23 mouse cellular contexts compared by ENCODE assay signal in the genomic region with DNA sequence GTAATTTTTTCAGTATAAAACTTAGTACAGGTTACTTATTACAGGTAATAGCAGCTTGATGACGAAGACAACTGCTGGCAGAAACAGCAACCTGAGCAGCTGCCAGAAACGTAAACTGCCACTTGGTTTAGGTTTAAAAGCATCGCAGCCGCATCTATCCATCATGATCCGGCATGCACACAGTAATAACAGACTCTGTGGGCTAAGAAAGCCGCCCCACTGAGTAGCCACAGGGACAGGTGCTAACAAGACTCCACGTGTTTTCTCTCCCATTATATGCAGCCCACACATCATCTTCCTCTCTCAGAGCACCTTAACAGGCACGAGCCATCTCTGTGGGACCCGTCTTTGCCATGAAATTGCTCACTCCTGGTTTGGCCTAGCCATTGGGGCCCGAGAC.
DNase-seq lines count a peak whose midpoint lies in the region; ATAC-seq lines count a peak whose summit lies in the region.
"Had no signal": no experiment of that assay in that cellular context is flagged by ENCODE, and none has a peak within 500 bp of the region (broad histone marks: within the 10 kb centered on the region; RNA-seq: fewer than 3 reads in every experiment).

No protein-coding gene starts in this region.

- no peaks in the 10 kb centered on the region; the same call in 1 of the 2 replicates for H3K9me3 ChIP-seq in embryonic facial prominence, embryonic 13.5 days
- no peaks in the 10 kb centered on the region for H3K9me3 ChIP-seq in embryonic facial prominence, embryonic 10.5 days
- H3K9me3 ChIP-seq: intestine, embryonic 15.5 days; kidney, embryonic 15.5 days; lung, embryonic 15.5 days had no signal

- no peaks in the 10 kb centered on the region for H3K27me3 ChIP-seq in embryonic facial prominence, embryonic 13.5 days
- H3K27me3 ChIP-seq in embryonic facial prominence, embryonic 10.5 days (replicated peaks; ENCODE audit: low read depth, poor library complexity, severe bottlenecking) = no peaks in the 10 kb centered on the region
- H3K27me3 ChIP-seq: CH12.LX; intestine, embryonic 15.5 days; kidney, embryonic 15.5 days; lung, embryonic 15.5 days had no signal

- H3K4me2 ChIP-seq in embryonic facial prominence, embryonic 13.5 days = no peak overlapping the region
- H3K4me2 ChIP-seq: intestine, embryonic 15.5 days; kidney, embryonic 15.5 days; liver, embryonic 11.5 days; lung, embryonic 15.5 days; midbrain, embryonic 11.5 days had no signal

- whole genome bisulfite sequencing in embryonic facial prominence, embryonic 13.5 days = 75% methylated on average over 10 of the region's 10 CpGs
- WGBS in embryonic facial prominence, embryonic 10.5 days = 88% methylated on average over 10 of the region's 10 CpGs

- no peak overlapping the region for H3K4me3 ChIP-seq in embryonic facial prominence, embryonic 13.5 days
- H3K4me3 ChIP-seq in embryonic facial prominence, embryonic 10.5 days = no peak overlapping the region
- H3K4me3 ChIP-seq: gastrocnemius, adult 2 months; intestine, embryonic 15.5 days; kidney, embryonic 15.5 days; layer of hippocampus, adult 2 months; lung, embryonic 15.5 days had no signal

- H3K36me3 ChIP-seq in embryonic facial prominence, embryonic 13.5 days = no peaks in the 10 kb centered on the region
- 0 out of 2 replicates have a peak, but pooled peaks cover 3% of the 10 kb centered on the region for H3K36me3 ChIP-seq in embryonic facial prominence, embryonic 10.5 days (replicated peaks)
- H3K36me3 ChIP-seq: intestine, embryonic 15.5 days; kidney, embryonic 15.5 days; lung, embryonic 15.5 days had no signal

- peaks cover 24% of the 10 kb centered on the region for H3K4me1 ChIP-seq in embryonic facial prominence, embryonic 13.5 days
- peaks cover 20% of the 10 kb centered on the region for H3K4me1 ChIP-seq in embryonic facial prominence, embryonic 10.5 days

- H3K9ac ChIP-seq in embryonic facial prominence, embryonic 13.5 days = no peak overlapping the region
- H3K9ac ChIP-seq: intestine, embryonic 15.5 days; kidney, embryonic 15.5 days; lung, embryonic 15.5 days had no signal

- peak overlapping the region; percentile 78 for H3K27ac ChIP-seq in embryonic facial prominence, embryonic 13.5 days
- no peak overlapping the region for H3K27ac ChIP-seq in embryonic facial prominence, embryonic 10.5 days (replicated peaks)
- H3K27ac ChIP-seq: intestine, embryonic 15.5 days; kidney, embryonic 15.5 days; lung, embryonic 15.5 days had no signal

- peak; percentile 15; the same call in 1 of the 2 replicates for ATAC-seq in embryonic facial prominence, embryonic 13.5 days (ENCODE audit: insufficient number of reproducible peaks, insufficient read depth, low FRiP score, low TSS enrichment, low read depth)
- ATAC-seq: hindbrain, embryonic 16.5 days; intestine, embryonic 15.5 days had no signal

- no peak for DNase-seq in embryonic facial prominence, embryonic 10.5 days (ENCODE audit: low spot score)
- peak; percentile 32 for DNase-seq in kidney, adult 18-20 months
- DNase-seq in kidney, adult 11 months = no peak
- peak; percentile 10 for DNase-seq in brain, adult 2 months (ENCODE audit: low read depth, low spot score)
- DNase-seq in gonadal fat pad, adult 2 months (ENCODE audit: low read depth) = peak; percentile 52
- no peak for DNase-seq in gastrocnemius, postnatal 4 days (ENCODE audit: low spot score in 2 of 2)
- DNase-seq in MN1 (ENCODE audit: low spot score) = no peak
- DNase-seq: adrenal gland, postnatal 10 days; cerebellum, adult 11 months; cerebellum, adult 9-10 months; embryo, embryonic 11 days; gastrocnemius, adult 2 months; gastrocnemius, postnatal 36 days; heart, postnatal 14 days had no signal

Comparison
In these comparisons a context has a peak if more than half of its experiments do, and no peak if none do; other contexts are left out.
1. DNase-seq: peak in kidney, adult 18-20 months (single experiment), brain, adult 2 months (single experiment) and gonadal fat pad, adult 2 months (single experiment); none in embryonic facial prominence, embryonic 10.5 days (single experiment), kidney, adult 11 months (single experiment), gastrocnemius, postnatal 4 days (0 of 2) and MN1 (single experiment).